In genomic region chr10:39612633-39612988, GRCm38 (mm10) we compare ENCODE assay signal across 8 mouse cellular contexts. TPM values are rescaled to one million over a fixed set of nuclear protein-coding genes. Genes with fewer than 3 reads are reported as not detected.
DNase-seq lines count a peak whose midpoint lies in the region; ATAC-seq and TF ChIP-seq lines count a peak whose summit lies in the region.

Gene Traf3ip2, plus strand, starts transcription at chr10:39612934.

- peak within 1 kb of the TSS; percentile 94 for H3K27ac ChIP-seq in heart, embryonic 10.5 days
- peak within 1 kb of the TSS; percentile 98 for H3K27ac ChIP-seq in embryonic fibroblast, embryonic 13.5 days (ENCODE audit: insufficient read depth, low read length)
- H3K27ac ChIP-seq in liver, embryonic 12.5 days = peak within 1 kb of the TSS; percentile 68

- H3K4me3 ChIP-seq in heart, embryonic 10.5 days = peak within 1 kb of the TSS; percentile 65
- H3K4me3 ChIP-seq in embryonic fibroblast, embryonic 13.5 days (ENCODE audit: insufficient read depth, low read length) = peak within 1 kb of the TSS; percentile 70
- peak within 1 kb of the TSS; percentile 37 for H3K4me3 ChIP-seq in liver, embryonic 12.5 days

- no peaks in the 10 kb centered on the region for H3K27me3 ChIP-seq in heart, embryonic 10.5 days (ENCODE audit: insufficient read depth, poor library complexity, severe bottlenecking)
- no peaks in the 10 kb centered on the region for H3K27me3 ChIP-seq in liver, embryonic 12.5 days (replicated peaks)

- TF ChIP-seq POLR2A in embryonic fibroblast, embryonic 13.5 days (IDR thresholded peaks at IDR 0.05; ENCODE audit: low read depth, low read length) = no peak

- peak within 1 kb of the TSS; percentile 46; the same call in 1 of the 2 replicates for H3K9ac ChIP-seq in liver, embryonic 12.5 days

- 25% methylated on average over 4 of the region's 4 CpGs for WGBS in heart, embryonic 10.5 days
- WGBS in liver, embryonic 12.5 days (ENCODE audit: insufficient replicate concordance) = 19% methylated on average over 4 of the region's 4 CpGs

- peak within 1 kb of the TSS; percentile 69 for H3K4me2 ChIP-seq in liver, embryonic 12.5 days

- peaks cover 35% of the 10 kb centered on the region for H3K4me1 ChIP-seq in heart, embryonic 10.5 days
- peaks cover 7% of the 10 kb centered on the region; the same call in 1 of the 2 replicates for H3K4me1 ChIP-seq in embryonic fibroblast, embryonic 13.5 days (ENCODE audit: control insufficient read depth, insufficient read depth, low read length)
- peaks cover 20% of the 10 kb centered on the region for H3K4me1 ChIP-seq in liver, embryonic 12.5 days

- H3K36me3 ChIP-seq in heart, embryonic 10.5 days = peaks cover 9% of the 10 kb centered on the region; the same call in 1 of the 2 replicates
- no peaks in the 10 kb centered on the region for H3K36me3 ChIP-seq in liver, embryonic 12.5 days

- no peak for DNase-seq in heart, embryonic 10.5 days (ENCODE audit: low spot score)
- DNase-seq in heart, postnatal 14 days = no peak
- no peak for DNase-seq in cerebellum, postnatal 10 days
- no peak for DNase-seq in adipocyte (ENCODE audit: low spot score)
- no peak for DNase-seq in gastrocnemius, adult 18-20 months (ENCODE audit: low spot score)

- intact Hi-C loops in heart, postnatal 14 days (cut with DNase I) = loop anchor here (5.0 kb wide), 2 partner anchors 55 to 120 kb away; partner anchors contain the start of gene Rev3l

- TF ChIP-seq CTCF in embryonic fibroblast, embryonic 13.5 days (IDR thresholded peaks at IDR 0.05; ENCODE audit: borderline replicate concordance, insufficient read depth, low read length) = no peak

- H3K9me3 ChIP-seq in heart, embryonic 10.5 days = no peaks in the 10 kb centered on the region
- no peaks in the 10 kb centered on the region for H3K9me3 ChIP-seq in liver, embryonic 12.5 days (replicated peaks)

- ATAC-seq in CD4-positive, CD25-positive, alpha-beta regulatory T cell, adult 4 months = no peak
- ATAC-seq in liver, embryonic 12.5 days = no peak; the same call in 1 of the 2 replicates

RNA-seq across cellular contexts. Expression of gene Traf3ip2, which starts in this region (rescaled TPM):
- polyA plus RNA-seq in heart, embryonic 10.5 days (2016; fragmentation: Nextera tagmentation; extraction: Ambion mirVana) = 12.6 and 13.7 TPM in 2 replicates
- total RNA-seq in heart, postnatal 14 days (2021) = 1 to 10 TPM; 5.3 to 6.8 TPM
- polyA plus RNA-seq in CD4-positive, CD25-positive, alpha-beta regulatory T cell, adult 4 months (2017; shearing (Covaris generic)) = 10 to 100 TPM; 35.5 to 37.9 TPM
- polyA plus RNA-seq in embryonic fibroblast, embryonic 13.5 days (2011; ENCODE audit: insufficient read length, low read depth, missing spikeins) = 16.9 and 21.6 TPM in 2 replicates
- 2.1 and 3.1 TPM in 2 replicates for polyA plus RNA-seq in liver, embryonic 12.5 days (2016; fragmentation: Nextera tagmentation; extraction: Ambion mirVana)
- total RNA-seq in gastrocnemius, adult 18-20 months (2021) = 1 to 10 TPM; 2.5 to 3.9 TPM
